Mouse (Mus musculus) common myeloid progenitor, adult 5-6 weeks (primary cell): ENCODE results near the gene Sfxn1. TPM values are rescaled to one million over a fixed set of nuclear protein-coding genes. Genes with fewer than 3 reads are reported as not detected.
A peak's percentile ranks its signal among the peaks of the same experiment; 100 is the strongest.

Source experiments
- ATAC-seq: replicated peaks from 2 replicates; pipeline ENCODE4 v1.8.0; 2016; ENCODE audit warnings: low read depth, mild to moderate bottlenecking, moderate TSS enrichment, inconsistent platforms; ENCODE audit not compliant: poor library complexity, severe bottlenecking
- total RNA-seq: library from RNA; stranded (forward); fragments of 200-1000, 187-1606 nt; gene quantifications from 2 replicates; pipeline ENCODE4 v1.2.3, GENCODE M21; 2017

Sfxn1 gene
- 88.5 and 103 TPM in 2 replicates for total RNA-seq

DNA sequence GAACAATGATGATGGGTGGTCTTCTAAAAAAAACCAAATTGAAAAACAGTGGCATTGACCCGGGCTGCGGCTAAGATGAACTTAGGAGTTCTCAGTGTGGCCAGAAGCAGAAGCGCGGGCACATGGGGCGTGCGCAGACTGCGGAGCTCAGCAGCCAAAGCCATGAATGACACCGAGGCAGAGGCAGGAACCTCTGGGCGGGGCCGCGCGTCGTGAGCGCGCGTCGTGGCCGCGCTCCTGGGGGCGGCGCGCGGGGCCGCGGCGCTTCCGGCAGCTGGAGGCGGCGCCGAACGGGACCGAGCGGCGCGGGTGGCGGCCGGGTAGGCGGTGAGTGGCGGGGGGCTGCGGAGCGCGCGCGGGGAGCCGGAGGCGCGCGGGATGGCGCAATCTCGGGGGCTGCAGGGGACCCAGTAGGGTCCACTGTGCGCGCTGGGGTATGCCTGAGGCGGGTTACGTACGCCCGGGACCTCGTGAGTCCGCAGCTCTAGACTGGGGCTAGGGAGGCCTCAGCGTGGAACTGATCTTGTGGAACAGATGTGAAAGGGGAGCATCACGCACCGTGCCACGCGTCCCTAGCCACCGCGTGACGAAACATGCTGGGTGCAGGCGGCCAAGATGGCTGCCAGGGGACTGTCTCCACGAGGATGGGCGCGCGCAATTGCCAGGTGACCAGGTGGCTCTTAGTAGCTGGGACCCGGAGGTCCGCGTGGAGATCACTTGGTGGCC, at the start of gene Sfxn1:
TSS of gene Sfxn1 (plus strand) at position 264 of the 726 bp plus-strand sequence.
- peak; percentile 83 for ATAC-seq

DNA sequence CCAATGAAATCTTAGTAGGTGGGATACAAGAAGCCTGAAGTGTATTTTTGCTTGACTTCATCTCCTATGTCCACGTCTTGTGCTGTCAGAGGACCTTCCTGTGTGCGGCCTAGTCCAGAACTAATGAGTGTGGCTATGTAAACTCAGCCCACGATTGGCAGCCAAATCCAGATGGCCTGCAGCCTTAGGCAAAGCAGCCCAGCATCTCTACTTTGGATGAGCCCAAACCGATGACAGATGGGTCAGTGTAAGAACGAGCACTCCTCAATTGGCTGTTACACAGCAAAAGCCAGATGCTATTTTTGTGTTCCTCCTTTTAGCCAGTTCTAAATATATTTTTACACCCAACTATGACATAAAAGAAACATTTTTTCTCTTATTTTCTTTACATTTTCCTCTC, 48.4 kb upstream of the Sfxn1 start:
- no peak for ATAC-seq

DNA sequence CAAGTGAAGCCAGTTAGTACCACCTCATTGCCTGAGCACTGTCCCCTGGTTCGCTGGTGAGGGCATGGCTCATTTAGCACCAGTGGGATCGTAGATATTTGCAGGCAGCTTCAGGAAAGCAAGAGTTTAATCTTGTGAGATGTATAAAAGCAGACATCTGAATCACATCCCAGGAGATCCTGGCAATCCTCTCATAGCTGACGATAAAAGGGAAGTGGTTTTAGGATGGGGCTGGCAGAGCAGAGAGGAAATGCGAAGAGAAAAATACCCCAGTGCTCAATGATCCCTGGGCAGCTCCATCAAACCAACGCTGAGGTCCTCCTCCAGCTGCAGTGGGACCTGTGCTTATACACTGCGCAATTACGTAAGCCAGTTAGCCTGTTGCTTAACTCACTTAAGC, 44.6 kb upstream of the Sfxn1 start:
- ATAC-seq, result no peak

DNA sequence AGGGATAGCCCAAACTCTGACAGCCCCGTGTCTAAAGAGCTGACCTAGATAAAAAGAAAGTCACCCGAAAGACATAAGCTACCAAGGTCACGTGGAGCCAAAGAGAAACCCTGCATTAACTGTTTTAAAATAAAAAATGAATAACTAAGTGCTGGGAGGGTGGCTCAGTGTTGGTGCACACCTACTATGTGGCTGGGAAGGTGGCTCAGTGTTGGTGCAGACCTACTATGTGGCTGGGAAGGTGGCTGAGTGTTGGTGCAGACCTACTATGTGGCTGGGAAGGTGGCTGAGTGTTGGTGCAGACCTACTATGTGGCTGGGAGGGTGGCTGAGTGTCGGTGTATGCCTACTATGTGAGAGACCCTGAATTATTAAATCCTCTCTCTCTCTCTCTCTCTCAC, 38.0 kb upstream of the Sfxn1 start:
- ATAC-seq, result no peak

- no peak for ATAC-seq
Measured at GRCm38 (mm10) chr13:54035541-54035940, 36.1 kb upstream of the Sfxn1 start.

DNA sequence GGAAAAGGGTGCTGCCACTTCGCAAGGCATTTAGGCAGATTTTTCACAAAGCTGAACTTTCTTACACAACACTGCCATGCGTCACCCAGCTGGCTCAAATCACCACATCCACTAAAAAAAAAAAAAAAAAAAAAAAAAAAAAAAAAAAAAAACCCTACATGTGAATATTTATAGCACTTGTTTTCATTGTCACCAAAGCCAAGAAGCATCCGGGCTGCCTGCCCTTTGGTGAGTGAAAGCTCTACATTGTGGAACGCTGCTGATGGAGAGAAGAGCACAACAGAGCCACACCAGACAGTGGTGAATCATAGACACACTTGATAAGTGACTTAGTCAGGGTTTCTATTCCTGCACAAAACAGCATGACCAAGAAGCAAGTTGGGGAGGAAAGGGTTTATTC, 33.7 kb upstream of the Sfxn1 start:
- no peak for ATAC-seq

- no peak for ATAC-seq
Measured at GRCm38 (mm10) chr13:54040256-54040655, 31.4 kb upstream of the Sfxn1 start.

DNA sequence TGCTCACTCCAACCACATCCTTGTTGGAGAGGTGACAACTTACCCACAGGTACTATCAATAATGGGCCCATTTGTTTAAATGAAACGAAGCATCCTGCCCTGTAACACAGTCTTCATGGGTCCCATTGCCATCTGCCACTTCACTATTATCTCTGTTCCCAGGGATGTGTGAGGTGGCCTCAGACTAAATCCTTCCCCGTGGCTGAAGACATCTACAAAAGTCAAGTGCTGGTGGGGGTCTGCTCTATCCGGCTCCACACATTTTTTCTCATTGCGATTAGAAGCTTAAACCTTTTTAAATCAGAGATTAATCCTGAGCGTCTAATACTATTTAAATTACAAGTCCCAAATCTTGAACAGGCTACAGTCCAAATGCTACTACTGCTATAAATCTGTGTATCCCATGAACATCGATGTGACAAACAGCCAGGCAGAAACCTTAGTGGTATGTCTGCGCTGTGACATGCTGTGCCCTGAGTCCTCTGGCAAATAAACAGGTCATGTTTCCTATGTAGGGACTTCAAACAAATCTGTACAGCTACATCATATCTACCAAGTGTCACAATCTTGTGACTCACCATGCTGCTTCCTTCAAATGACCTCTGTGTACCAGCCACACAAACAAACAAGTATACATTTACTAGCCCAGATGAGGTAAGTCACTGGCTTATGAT, 22.9 kb upstream of the Sfxn1 start:
- no peak for ATAC-seq

DNA sequence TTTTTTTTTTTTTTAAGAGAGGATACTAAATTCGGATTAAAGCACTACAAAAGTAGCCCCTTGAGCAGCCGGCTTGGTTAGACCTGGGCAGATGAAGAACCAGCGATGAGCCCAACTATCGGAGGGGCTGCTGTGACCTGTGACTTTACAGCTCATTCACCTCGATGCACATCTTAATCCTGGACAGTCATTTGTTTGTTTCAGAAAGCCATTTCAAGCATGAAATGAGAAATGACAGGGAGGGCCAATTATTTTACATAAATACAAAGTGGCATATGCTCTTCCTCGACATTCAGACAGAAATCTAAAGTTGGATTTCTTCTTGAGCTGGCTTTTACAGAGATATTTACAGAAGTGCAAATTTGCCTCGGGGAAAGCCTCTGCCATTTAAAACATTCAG, 20.0 kb upstream of the Sfxn1 start:
- no peak for ATAC-seq

DNA sequence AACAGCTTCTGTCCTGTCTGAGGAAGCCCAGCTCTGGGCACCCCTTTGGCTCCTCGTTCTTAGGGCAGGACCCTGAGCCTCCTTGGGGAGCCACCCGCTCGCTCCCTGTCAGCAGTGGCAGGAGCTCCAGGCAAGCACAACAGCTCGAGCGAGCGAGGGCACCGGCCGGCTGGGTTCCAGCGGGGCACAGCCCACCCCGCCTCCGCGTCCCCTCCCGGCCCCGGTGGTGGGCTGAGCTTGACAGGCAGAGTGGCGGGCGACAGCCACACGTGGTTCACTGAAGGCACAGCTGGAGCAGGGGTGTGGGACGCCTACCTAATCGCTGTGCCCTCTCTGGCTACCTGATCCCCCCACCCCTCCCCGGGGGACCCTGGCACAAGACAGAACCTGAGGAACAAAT, 16.7 kb upstream of the Sfxn1 start:
- no peak for ATAC-seq

GRCm38 (mm10) chr13:54055448-54055861, 16.2 kb upstream of the Sfxn1 start, which contains the start of gene Drd1:
Gene Drd1 (minus strand): TSS chr13:54055705.
- peak; percentile 96 for ATAC-seq

DNA sequence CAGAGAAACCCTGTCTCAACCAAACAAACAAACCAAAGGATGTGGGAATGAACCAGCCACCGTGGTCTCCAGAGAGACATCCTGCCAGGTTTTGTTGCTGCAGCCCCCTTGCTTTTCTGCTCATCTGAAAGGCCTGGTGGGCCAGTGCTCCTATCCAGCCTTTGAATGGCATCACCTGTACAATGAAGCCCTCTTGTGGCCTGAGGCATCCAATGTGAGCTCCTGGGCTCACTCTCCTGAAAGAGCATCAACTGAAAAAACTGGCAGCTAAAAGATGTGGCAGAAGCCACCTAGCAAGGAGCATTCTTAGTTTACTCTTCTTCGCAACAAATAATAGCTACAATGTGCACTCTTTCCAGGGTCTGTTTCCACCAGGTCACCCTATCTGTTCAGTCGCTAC, 9.6 kb upstream of the Sfxn1 start:
- ATAC-seq, result no peak

- ATAC-seq, result no peak
Measured at GRCm38 (mm10) chr13:54063292-54063691, 8.4 kb upstream of the Sfxn1 start.

DNA sequence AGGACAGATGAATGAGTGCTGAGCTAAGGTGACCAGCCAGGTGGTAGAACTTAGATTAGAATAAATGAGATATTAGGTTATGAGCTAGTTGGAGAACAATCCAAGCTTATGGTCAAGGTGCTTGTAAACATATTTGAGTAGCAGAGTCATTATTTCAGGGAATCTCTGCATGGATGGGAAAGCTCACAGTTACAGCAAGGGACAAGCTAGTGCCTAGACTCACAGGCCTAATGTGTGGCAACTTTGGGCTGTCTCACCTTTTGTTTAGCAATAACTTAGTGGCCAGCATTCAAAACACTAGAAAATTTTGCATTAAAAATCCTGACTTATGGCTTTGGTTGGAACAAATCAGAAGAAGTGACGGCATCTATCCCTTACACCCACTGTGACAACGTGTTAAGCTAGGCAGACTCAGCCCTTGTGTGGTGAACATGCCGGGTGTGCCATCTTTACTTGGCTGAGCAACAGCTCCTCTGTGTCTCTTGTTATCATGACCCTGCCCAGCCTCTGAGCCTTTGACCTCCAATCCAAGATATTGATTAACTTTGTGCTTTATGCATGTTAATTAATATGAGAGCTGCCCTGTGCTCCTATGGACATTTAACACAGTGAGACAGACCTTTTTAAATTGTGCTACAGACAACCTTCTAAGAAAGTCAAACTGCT, 5.5 kb upstream of the Sfxn1 start:
- no peak for ATAC-seq

DNA sequence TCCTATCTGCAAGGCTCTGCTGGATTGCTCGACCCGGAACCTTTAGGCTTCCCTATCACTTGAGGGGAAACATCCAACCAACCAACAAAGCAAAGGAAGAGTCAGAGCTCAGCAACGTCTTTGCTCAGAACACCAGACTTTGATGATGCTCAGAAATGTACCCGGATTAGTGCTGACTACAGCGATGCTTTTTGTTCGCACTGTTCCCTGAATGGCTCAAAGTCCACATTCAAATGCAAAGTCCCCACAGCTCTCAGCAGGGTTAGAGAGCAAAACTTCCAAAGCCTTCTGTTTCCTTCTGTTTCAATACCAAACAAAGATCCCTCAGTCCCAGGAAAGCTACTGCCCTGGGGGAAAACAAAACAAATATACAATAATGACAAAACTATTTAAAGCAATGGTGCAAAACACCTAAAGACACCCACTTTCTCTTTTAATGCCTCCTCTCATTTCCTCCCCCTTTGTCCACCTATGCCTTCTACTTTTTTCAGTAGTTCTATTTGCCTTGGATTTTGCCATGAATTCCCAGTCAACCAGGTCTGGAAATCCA, 4.0 kb upstream of the Sfxn1 start:
- no peak for ATAC-seq

DNA sequence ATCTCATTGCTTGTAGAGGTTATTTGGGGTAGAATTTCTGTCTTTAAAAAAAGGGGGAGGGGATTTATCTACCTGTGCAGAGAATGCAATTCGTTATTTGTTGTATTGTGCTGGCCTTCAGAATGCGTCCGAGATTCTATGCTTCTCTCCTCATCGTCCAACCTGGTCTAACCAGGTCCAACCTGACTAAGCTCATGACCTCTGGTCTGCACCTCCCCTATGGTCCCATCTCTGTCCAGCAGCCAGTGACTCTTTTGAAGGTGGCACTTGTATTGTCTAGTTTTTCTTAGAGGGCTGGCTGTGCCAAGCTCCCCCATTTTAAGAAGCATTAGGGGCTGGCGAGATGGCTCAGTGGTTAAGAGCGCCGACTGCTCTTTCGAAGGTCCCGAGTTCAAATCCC, 658 bp upstream of the Sfxn1 start:
- ATAC-seq, result no peak

- no peak for ATAC-seq
Measured at GRCm38 (mm10) chr13:54072526-54073057, 923 bp downstream of the Sfxn1 start.

GRCm38 (mm10) chr13:54073066-54073465, 1.4 kb downstream of the Sfxn1 start:
- no peak for ATAC-seq

DNA sequence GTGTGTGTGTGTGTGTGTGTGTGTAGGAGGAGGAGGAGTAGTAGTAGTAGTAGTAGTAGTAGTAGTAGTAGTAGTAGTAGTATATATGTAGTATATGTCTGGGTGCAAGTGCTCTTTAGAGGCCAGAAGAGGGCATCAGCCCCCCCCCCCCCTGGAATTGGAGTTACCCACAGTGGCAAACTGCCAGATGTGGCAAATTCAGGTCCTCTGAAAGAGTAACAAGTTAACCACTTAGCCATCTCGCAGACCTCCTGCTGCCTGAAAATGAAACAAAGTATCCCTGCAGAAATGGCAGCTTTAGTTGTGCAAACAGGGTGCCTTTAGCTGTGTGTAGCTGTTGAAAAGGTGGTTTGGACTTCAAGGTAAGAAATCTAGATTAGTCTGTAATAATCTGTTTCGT, 1.8 kb downstream of the Sfxn1 start:
- peak; percentile 37 for ATAC-seq

GRCm38 (mm10) chr13:54075416-54075815, 3.7 kb downstream of the Sfxn1 start:
- no peak for ATAC-seq

- ATAC-seq, result no peak
Measured at GRCm38 (mm10) chr13:54076051-54076450, 4.4 kb downstream of the Sfxn1 start.
